Mouse (Mus musculus) kidney, adult 2 months (tissue): ENCODE measurements around the gene Morc1.

Experiments
- CTCF ChIP-seq: fragments of 200-500 bp; conservative IDR thresholded peaks from 2 replicates; pipeline ENCODE4 v1.5.1; 2011; ENCODE audit warnings: low read depth, mild to moderate bottlenecking, control low read depth, low read length, moderate library complexity, mixed read lengths; ENCODE audit not compliant: insufficient read depth, insufficient read length
- POLR2A ChIP-seq: fragments of 200-500 bp; IDR thresholded peaks from one replicate; pipeline ENCODE4 v1.6.1; 2011; ENCODE audit warnings: low read depth, low read length, control low read depth

DNA sequence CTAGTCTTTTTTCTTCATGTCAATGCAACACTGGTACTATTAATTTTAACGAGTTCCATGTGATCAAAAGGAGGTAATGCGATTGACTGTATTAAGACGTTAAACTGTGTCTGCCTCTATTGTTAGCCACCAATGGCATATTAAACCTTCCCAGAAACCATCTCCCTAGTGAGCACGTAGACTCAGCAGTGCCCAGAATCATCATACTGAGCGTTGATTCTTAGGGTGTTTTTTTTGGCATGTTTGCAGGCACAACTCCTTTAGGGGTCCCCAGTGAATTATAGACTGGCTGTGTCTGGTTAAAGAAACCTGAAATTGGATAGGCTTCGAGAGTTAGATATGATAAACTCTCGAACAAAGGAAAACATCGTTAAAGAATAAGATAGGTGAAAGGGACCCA is 189.5 kb downstream of the Morc1 start:
- TF ChIP-seq POLR2A: no peak
- TF ChIP-seq CTCF: no peak
